Mouse (Mus musculus) 416B (cell line): ENCODE data around the gene Mfsd5.

ENCODE experiments used
- DNase-seq: peaks from one replicate; pipeline ENCODE4 v3.0.0; 2011; ENCODE audit warnings: low read depth

Gene Mfsd5

DNA sequence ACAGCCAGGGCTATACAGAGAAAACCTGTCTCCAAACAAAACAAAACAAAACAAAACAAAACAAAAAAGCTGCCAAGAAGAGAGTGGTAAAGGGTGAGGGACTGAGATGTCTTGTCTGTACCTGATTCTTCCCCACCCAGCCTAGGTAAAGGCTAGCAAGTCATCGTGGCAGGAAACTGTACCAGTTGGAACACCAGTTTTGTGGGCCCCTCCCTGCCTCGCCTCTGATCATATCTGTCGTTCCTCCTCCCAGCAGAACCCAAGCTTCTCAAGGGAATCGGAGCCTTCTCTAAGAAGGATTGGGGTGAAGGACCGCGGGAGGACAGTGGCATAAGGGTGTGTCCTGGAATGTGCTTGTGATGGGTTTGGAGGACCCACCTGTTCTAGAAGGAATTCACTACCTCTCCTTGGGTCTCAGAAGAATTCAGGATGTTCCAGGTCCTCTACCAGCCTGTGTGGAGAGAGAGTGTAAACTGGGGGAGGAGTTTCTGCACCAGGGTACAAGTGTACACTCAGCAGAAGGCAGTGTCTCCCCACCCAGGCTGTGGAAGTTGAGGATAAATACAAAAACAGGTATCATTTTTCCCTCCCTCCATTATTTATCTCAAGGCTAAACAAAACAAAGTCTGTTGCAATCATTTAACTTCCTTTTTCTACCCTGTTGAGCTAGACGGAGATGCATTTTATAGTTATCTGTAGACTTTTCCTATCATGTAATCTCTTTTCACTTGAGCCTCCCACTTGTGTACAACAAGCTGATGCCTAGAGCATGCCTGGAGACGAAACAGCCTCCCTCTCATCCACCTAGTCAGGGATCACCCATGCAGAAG, 3.4 kb downstream of the Mfsd5 start:
- peak; percentile 40 for DNase-seq

DNA sequence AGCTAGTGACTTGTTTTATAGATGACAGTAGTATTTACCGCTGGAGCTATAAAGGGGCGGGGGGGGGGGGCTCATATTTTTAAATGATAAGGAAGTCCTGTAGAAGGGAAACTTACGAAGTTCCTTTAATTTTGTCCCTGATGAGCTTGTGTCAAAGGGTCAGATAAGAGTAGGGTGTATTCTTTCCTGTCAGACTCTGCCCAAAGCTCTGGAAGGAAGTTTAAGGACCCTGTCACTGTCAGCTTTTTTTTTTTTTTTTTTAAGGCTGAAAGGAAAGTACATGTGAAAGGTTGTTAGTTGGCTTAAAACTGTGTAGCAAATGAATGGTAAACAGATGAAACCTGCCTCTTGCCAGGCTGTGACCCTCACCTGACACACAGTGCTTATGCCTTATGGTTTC, 4.4 kb downstream of the Mfsd5 start:
- DNase-seq: no peak

DNA sequence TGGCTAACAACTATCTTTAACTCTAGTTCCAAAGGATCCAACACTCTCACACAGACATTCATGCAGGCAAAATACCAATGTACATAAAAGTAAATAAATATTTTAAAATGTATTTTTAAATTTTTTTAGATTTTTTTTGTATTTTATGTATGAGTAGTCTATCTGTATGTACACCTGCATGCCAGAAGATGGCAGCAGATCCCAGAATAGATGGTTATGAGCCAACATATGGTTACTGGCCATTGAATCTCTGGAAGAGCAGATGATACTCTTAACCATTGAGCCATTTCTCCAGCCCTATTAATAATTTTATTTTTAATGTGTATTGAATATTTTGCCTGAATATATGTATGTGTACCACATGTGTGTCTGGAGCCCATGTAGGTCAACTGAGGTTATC, 8.1 kb downstream of the Mfsd5 start:
- peak; percentile 84 for DNase-seq

DNA sequence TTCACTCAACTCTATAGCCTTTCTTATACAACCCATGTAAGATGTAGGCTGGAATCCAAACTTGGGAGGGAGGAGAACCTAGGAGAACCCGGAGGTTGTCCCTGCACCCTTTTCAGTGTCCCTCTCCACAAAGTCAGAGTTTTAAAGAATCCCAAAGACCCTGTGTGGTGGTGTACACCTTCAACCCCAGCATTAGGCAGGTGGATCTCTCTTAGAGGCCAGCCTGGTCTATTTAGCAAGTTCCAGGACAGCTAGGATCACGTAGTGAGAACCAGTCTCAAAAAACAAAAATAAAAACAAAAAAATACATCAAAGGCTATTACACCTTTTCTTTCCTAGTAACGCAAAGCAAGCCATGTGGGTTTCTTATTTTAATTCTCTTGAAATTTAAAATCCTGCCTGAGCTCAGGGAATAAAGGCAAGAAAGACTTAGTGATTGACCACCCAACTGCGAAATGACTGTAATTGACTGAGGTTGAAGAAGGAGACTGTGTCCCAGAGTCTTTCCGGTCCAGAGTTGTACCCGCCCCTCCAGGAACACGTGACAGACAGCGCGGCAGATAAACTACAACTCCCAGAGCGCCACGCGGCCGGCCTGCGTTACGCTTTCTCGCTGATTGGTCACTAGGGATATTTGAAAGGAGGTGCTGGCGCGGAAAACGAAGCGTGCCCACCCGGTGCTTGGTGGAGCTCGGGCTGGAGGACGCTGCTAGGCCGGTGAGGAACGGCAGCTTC, 16.5 kb downstream of the Mfsd5 start, which contains the start of gene Espl1:
Gene Espl1 (plus strand): TSS at position 634 of the 735 bp plus-strand sequence.
- peak; percentile 96 for DNase-seq

DNA sequence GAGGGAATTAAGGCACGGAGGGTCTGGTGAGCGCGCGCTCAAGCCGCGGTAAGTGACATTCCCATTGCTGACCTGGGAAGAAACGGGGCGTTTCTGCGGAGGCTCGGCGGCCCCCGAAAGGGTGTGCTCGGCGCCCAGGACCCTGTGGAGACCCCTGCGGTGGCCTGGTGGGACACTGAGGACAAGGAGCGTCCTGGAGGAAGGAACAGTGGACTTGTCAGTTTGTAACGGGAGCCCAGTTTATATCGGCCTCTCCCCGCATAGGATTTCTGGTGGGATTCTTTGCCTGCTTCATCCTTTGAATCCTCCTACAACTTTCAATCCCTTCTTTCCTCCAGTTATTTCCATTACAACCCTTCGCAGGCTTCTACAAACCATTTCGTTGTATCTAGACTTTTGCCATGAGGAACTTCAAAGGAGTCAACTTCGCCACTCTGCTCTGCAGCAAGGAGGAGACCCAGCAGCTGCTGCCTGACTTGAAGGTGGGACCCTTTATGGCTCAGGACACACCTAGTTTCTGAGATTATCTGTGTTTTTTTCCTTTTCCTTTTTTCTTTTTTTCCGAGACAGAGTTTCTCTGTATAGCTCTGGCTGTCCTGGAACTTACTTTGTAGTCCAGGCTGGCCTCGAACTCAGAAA, 17.2 kb downstream of the Mfsd5 start:
- DNase-seq: peak; percentile 36

DNA sequence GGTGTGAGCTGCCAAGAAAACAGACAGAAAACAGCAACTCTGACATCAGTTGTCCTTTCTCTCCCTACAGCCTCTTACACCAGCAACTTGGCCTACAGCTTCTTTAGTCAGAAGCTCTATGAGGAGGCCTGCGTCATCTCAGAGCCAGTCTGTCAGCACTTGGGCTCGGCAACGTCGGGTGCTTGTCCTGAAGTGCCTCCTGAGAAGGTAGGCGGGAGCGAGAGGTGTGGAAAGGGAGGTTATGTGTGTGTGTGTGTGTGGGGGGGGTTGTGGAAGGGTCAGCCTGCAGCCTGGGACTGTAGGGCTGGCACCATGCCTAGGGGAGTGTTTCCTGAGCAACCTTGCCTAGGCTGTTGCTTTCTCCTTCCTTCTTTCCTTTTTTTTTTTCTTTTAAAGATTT, 23.3 kb downstream of the Mfsd5 start:
- DNase-seq: no peak

DNA sequence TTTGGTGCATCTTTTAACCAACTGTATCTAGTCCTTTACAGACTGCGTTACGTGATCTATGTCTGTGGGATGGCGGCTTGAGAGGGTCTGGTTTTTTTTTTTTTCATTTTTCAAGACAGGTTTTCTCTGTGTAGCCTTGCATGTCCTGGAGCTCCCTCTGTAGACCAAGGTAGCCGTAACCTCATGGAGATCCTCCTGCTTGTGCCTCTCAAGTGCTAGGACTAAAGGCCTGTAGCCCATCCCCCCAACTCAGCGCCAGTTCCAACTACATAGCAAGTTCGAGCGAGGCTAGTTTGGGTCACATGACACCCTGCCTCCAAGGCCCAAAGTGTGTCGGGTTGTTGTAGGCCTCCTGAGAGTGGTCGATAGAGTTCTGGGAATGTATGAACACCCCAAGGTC, 29.5 kb downstream of the Mfsd5 start:
- no peak for DNase-seq

DNA sequence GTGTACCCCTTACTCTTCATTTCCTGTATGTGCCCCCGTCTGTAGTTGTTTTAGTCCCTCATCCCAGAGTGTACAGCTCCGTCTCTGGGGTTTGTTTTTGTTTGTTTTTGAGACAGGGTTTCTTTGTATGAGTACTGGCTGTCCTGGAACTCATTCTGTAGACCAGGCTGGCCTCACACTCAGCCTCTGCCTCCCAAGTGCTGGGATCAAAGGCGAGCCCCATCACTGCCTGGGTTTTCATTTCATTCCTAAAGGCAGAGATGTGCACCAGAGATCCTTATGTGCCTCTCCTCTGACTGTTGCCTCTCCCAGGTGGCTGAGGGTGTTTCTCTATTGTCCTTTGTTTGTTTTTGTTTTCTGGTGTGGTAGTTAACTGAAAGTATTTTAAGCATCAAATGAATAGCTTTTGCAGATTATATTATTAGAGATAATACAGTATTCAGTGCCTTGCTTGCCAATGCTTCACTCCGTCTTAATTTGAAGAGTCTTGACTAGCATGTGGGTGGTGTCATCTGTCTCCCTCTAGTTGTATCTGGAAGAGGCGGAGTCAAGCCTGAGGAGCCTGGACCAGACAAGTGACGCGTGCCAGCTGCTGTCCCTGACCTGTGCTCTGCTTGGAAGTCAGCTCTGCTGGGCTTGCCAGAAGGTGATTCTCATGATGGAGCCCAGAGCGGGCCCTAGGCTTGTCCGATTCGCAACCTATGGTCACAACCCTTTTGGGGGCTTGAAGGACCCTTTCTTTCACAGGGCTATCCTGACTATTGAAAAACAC, 31.0 kb downstream of the Mfsd5 start:
- DNase-seq: no peak

DNA sequence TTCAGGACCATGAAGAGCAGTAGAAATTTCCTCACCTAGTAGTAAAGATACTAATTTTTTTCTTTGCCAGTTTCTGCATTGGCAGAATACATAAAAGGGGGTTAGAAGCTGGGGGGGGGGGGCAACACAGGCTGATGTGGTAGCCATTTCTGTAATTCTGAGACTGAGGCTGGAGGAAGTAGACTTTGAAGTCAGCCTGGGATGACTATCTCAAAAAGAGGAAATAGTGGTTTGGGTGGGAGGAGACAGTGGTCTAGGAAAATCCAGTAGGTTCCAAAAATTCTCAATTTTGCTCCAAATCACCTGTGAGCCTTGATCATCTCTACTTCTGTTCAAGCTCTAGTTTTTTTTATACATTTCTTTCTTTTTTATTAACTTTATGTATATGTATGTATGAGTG, 32.2 kb downstream of the Mfsd5 start:
- DNase-seq: peak; percentile 66

DNA sequence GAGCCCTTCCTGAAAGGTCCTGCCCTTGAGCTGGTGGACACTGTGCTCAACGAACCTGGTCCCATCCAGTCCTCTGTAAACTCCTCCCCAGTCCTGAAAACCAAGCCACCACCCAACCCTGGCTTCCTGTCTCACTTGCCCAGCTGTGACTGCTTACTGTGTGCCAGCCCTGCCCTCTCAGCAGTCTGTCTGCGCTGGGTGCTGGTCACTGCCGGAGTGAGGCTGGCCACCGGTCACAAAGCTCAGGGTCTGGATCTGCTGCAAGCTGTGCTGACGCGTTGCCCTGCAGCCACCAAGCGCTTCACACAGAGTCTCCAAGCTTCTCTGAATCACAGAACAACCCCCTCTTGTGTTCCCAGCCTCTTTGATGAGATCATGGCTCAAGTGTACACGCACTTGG, 36.0 kb downstream of the Mfsd5 start:
- no peak for DNase-seq

DNA sequence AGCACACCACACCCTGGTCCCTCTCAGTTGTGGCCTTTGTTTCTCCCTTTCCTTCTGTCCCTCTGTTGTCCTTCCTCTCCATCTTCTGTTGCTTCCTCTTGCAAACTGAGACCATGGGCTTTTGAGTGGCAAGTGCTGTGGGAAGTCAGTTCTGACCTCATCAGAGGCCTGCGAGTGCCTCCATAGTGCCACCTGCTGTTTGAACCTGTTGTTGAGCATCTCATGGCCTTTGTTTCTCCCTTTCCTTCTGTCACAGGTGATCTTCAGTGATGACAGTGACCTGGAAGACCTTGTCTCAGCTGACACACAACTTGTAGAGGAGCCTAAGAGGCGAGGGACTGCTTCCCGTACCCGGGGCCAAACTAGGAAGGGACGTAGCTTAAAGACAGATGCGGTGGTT, 37.0 kb downstream of the Mfsd5 start:
- DNase-seq: peak; percentile 72

DNA sequence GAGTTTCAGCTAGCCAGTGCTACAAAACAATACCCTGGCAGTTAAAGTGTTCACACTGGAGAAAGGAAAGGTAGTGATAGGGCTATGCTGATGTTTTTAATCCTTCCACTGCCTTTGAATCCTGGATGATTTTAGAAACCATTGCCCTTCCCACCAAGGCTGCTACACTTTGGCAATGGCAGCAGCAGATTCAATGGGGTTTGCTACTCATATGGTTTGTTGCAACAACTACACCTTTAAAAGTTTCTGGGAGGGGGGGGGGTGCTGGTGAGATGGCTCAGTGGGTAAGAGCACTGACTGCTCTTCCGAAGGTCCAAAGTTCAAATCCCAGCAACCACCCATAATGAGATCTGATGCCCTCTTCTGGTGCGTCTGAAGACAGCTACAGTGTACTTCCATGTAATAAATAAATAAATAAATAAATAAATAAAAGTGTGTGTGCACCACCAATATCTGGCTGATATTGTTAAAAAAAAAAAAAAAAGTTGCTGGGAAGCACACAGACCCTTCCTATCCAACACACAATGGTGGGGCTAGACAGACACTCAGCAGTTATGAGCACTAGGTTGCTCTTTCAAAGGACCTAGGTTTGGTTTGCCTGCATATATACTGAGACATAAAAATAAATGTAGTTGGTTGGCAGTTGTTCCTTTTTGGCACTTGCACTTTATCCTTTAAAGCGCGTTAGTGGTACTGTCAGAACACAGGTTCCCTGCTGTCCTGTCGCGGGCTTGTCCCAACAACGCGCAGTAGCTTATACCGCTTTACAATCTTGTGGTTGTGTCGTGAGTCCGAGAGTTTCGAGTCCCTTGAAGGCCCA, 45.6 kb downstream of the Mfsd5 start:
- DNase-seq: peak; percentile 53

DNA sequence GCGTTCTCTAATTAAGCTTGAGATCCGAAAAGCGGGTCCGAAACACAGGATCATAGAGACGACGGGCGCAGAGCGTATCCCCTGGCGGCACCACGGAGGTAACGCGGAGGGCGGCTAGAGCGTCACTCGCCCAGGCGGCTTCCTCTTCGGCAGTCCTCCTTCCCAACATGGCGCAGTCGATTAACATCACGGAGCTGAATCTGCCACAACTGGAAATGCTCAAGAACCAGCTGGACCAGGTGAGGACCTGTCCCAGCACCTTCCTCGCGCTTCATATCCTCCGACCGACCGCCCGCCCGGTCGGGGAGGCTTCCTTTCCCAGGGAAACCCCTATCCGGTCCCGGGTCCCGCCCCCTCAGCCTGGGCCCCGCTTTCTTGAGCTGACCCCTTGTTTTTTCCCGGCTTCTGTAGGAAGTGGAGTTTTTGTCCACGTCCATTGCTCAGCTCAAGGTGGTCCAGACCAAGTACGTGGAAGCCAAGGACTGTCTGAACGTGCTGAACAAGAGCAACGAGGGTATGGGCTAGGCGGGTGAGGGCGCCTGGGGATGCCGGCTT, 46.8 kb downstream of the Mfsd5 start, which contains the start of gene Pfdn5:
Gene Pfdn5 (plus strand): TSS at position 95 of the 555 bp plus-strand sequence.
- DNase-seq: peak; percentile 82

DNA sequence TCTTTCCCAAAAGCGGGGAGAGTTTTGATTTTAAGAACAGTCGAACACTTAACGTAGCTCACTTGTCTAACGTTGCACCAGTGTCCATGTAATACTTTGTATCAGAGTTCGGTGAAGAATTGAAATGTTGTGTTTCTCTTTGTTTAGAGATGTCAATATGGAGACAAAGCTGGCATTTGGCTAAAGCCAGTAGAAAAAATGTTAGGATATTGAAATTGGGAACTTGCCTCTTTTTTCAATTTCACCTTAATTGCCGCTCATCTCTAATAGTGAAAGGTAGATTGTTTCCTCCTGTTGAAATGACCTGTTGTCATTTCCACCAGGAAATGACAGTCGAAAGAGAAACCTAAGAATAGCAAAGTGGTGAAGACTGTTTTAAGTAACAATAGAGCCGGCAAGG, 47.6 kb downstream of the Mfsd5 start:
- no peak for DNase-seq
